Mouse (Mus musculus) cerebellum, postnatal 4 days (tissue): Measurements from ENCODE around the gene Dytn.

Experiments
- DNase-seq, 2 experiments: peaks; one replicate each; pipeline ENCODE4 v3.0.0; 2022; ENCODE audit warnings: low spot score in 2 of 2, mixed read lengths in 1 of 2

The Dytn gene

GRCm38 (mm10) chr1:63579153-63579552, 107.6 kb downstream of the Dytn start:
- DNase-seq = no peak

GRCm38 (mm10) chr1:63576803-63577202, 109.9 kb downstream of the Dytn start:
- DNase-seq = no peak

GRCm38 (mm10) chr1:63573864-63574611, 112.7 kb downstream of the Dytn start:
- DNase-seq = no peak

GRCm38 (mm10) chr1:63573432-63573831, 113.3 kb downstream of the Dytn start:
- peak in 1 of 2 experiments; percentile 32 for DNase-seq
